Mouse (Mus musculus) A20 (cell line): ENCODE measurements around the gene Mup11.
"Not testable (repeated sequence)": the region's sequence is repeated elsewhere in the genome, so short reads cannot be mapped to it uniquely, and the experiment has no call there.

Experiments
- DNase-seq: peaks from one replicate; pipeline ENCODE4 v3.0.0-alpha.2; 2011; ENCODE audit warnings: low read depth, low spot score

Gene Mup11

DNA sequence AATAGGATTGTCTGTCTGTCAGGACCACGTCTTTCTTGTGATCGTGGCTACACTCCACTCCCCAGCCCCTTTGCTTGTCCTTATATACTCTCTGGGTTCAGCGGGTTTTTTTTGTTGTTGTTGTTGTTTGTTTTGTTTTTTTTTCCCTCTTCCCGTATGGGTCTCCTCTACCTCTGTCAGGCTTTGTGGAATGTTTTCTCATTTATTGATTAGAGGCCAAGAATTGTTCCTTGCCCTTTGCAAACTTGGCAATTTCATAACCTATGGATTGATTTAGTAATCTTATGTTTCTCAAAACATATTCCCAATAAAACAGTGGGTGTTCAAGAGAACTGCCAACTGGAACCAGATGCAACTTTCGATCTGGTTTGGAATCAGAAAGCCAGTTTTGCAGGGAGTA, at the start of gene Mup11:
Gene Mup11 (minus strand): TSS at position 101 of the 400 bp plus-strand sequence.
- DNase-seq, result not testable (repeated sequence)
